22 mouse cellular contexts compared by ENCODE assay signal in genomic region chr15:100145917-100146316, GRCm38 (mm10).
DNase-seq lines count a peak whose midpoint lies in the region; ATAC-seq and TF ChIP-seq lines count a peak whose summit lies in the region.
"Had no signal": no experiment of that assay in that cellular context is flagged by ENCODE, and none has a peak within 500 bp of the region (broad histone marks: within the 10 kb centered on the region; RNA-seq: fewer than 3 reads in every experiment).

No protein-coding gene starts in this region.

- H3K4me2 ChIP-seq in hindbrain, embryonic 13.5 days, result no peak overlapping the region
- H3K4me2 ChIP-seq in hindbrain, embryonic 14.5 days (replicated peaks), result no peak overlapping the region
- H3K4me2 ChIP-seq in limb, embryonic 12.5 days, result no peak overlapping the region
- no peak overlapping the region for H3K4me2 ChIP-seq in stomach, embryonic 16.5 days (ENCODE audit: low read depth, low read length)
- no peak overlapping the region for H3K4me2 ChIP-seq in stomach, postnatal 0 days (replicated peaks; ENCODE audit: low read depth)
- H3K4me2 ChIP-seq: embryonic facial prominence, embryonic 12.5 days; forebrain, embryonic 15.5 days; midbrain, embryonic 12.5 days; neural tube, embryonic 15.5 days had no signal

- no peak for TF ChIP-seq EP300 in stomach, postnatal 0 days (optimal IDR thresholded peaks at IDR 0.05)

- H3K27ac ChIP-seq in gastrocnemius, adult 2 months, result peak overlapping the region; percentile 21; the same call in 1 of the 2 replicates
- 0 out of 2 replicates have a peak overlapping the region, but pooled peaks have one; percentile 5 for H3K27ac ChIP-seq in hindbrain, embryonic 13.5 days
- no peak overlapping the region for H3K27ac ChIP-seq in hindbrain, embryonic 14.5 days
- H3K27ac ChIP-seq in limb, embryonic 12.5 days, result peak overlapping the region; percentile 30; the same call in 1 of the 2 replicates
- no peak overlapping the region for H3K27ac ChIP-seq in limb, embryonic 10.5 days
- H3K27ac ChIP-seq in stomach, embryonic 16.5 days (ENCODE audit: low read length), result no peak overlapping the region
- H3K27ac ChIP-seq in stomach, postnatal 0 days (replicated peaks), result no peak overlapping the region
- H3K27ac ChIP-seq: embryonic facial prominence, embryonic 12.5 days; forebrain, embryonic 15.5 days; midbrain, embryonic 12.5 days; neural tube, embryonic 15.5 days had no signal

- no peak overlapping the region for H3K4me3 ChIP-seq in gastrocnemius, adult 2 months
- no peak overlapping the region for H3K4me3 ChIP-seq in hindbrain, embryonic 13.5 days
- H3K4me3 ChIP-seq in hindbrain, embryonic 14.5 days (replicated peaks; ENCODE audit: low read length), result no peak overlapping the region
- H3K4me3 ChIP-seq in limb, embryonic 12.5 days (replicated peaks), result no peak overlapping the region
- no peak overlapping the region for H3K4me3 ChIP-seq in limb, embryonic 10.5 days
- no peak overlapping the region for H3K4me3 ChIP-seq in stomach, embryonic 16.5 days (replicated peaks; ENCODE audit: low read length)
- H3K4me3 ChIP-seq in stomach, postnatal 0 days (ENCODE audit: low read depth, low read length), result no peak overlapping the region
- H3K4me3 ChIP-seq: embryonic facial prominence, embryonic 12.5 days; erythroblast, embryonic 14.5 days; forebrain, embryonic 15.5 days; midbrain, embryonic 12.5 days; neural tube, embryonic 15.5 days had no signal

- 84% methylated on average over 3 of the region's 3 CpGs for WGBS in hindbrain, embryonic 13.5 days
- WGBS in hindbrain, embryonic 14.5 days, result 87% methylated on average over 3 of the region's 3 CpGs
- 86% methylated on average over 3 of the region's 3 CpGs for WGBS in limb, embryonic 12.5 days
- 92% methylated on average over 3 of the region's 3 CpGs for WGBS in limb, embryonic 10.5 days
- WGBS in stomach, embryonic 16.5 days, result 65% methylated on average over 3 of the region's 3 CpGs
- WGBS in stomach, postnatal 0 days, result 67% methylated on average over 3 of the region's 3 CpGs

- no peak for TF ChIP-seq CTCF in gastrocnemius, adult 2 months (IDR thresholded peaks at IDR 0.05)
- no peak for TF ChIP-seq CTCF in stomach, postnatal 0 days (IDR thresholded peaks at IDR 0.05; ENCODE audit: low read depth)

- ATAC-seq in hindbrain, embryonic 13.5 days (ENCODE audit: low FRiP score), result no peak
- ATAC-seq in hindbrain, embryonic 14.5 days (ENCODE audit: low FRiP score), result no peak
- no peak for ATAC-seq in limb, embryonic 12.5 days (ENCODE audit: insufficient number of reproducible peaks, insufficient read depth, low FRiP score, low TSS enrichment, low read depth)
- peak; percentile 8; the same call in 1 of the 2 replicates for ATAC-seq in stomach, embryonic 16.5 days (ENCODE audit: insufficient read depth, low FRiP score)
- no peak for ATAC-seq in stomach, postnatal 0 days (ENCODE audit: low FRiP score, low TSS enrichment)
- ATAC-seq: forebrain, embryonic 15.5 days; hindbrain, embryonic 16.5 days; Patski had no signal

- DNase-seq in gastrocnemius, adult 2 months, result no peak
- no peak for DNase-seq in gastrocnemius, postnatal 25 days
- no peak for DNase-seq in hindbrain, embryonic 14.5 days (ENCODE audit: low spot score)
- DNase-seq in limb, embryonic 10.5 days (ENCODE audit: low spot score), result no peak
- DNase-seq in stomach, postnatal 0 days (ENCODE audit: low spot score), result no peak
- DNase-seq: adrenal gland, postnatal 10 days; cerebellum, postnatal 10 days; gastrocnemius, postnatal 36 days; kidney, adult 9 months; right cerebral cortex, postnatal 14 days; spleen, adult 18-20 months; thymus, adult 2 months had no signal

- 0 out of 2 replicates have a peak overlapping the region, but pooled peaks have one; percentile 8 for H3K9ac ChIP-seq in hindbrain, embryonic 13.5 days
- H3K9ac ChIP-seq in hindbrain, embryonic 14.5 days, result no peak overlapping the region
- H3K9ac ChIP-seq in limb, embryonic 12.5 days (replicated peaks), result no peak overlapping the region
- no peak overlapping the region for H3K9ac ChIP-seq in stomach, embryonic 16.5 days (ENCODE audit: low read length)
- H3K9ac ChIP-seq in stomach, postnatal 0 days (ENCODE audit: low read length), result no peak overlapping the region
- H3K9ac ChIP-seq: embryonic facial prominence, embryonic 12.5 days; forebrain, embryonic 15.5 days; neural tube, embryonic 15.5 days had no signal

- H3K9me3 ChIP-seq in hindbrain, embryonic 13.5 days, result no peaks in the 10 kb centered on the region
- no peaks in the 10 kb centered on the region for H3K9me3 ChIP-seq in hindbrain, embryonic 14.5 days (ENCODE audit: control insufficient read depth, low read length)
- H3K9me3 ChIP-seq in limb, embryonic 12.5 days, result no peaks in the 10 kb centered on the region
- H3K9me3 ChIP-seq in limb, embryonic 10.5 days (replicated peaks), result no peaks in the 10 kb centered on the region
- no peaks in the 10 kb centered on the region for H3K9me3 ChIP-seq in stomach, embryonic 16.5 days (replicated peaks; ENCODE audit: control insufficient read depth, low read length)
- H3K9me3 ChIP-seq in stomach, postnatal 0 days (ENCODE audit: control insufficient read depth, low read length), result no peaks in the 10 kb centered on the region
- H3K9me3 ChIP-seq: embryonic facial prominence, embryonic 12.5 days; forebrain, embryonic 15.5 days; midbrain, embryonic 12.5 days; neural tube, embryonic 15.5 days had no signal

- H3K36me3 ChIP-seq in hindbrain, embryonic 13.5 days, result peaks cover 8% of the 10 kb centered on the region
- no peaks in the 10 kb centered on the region; the same call in 1 of the 2 replicates for H3K36me3 ChIP-seq in hindbrain, embryonic 14.5 days (replicated peaks; ENCODE audit: control insufficient read depth, insufficient read depth)
- 0 out of 2 replicates have a peak, but pooled peaks cover 11% of the 10 kb centered on the region for H3K36me3 ChIP-seq in limb, embryonic 12.5 days
- peaks cover 24% of the 10 kb centered on the region for H3K36me3 ChIP-seq in limb, embryonic 10.5 days
- H3K36me3 ChIP-seq in stomach, embryonic 16.5 days (ENCODE audit: control insufficient read depth, insufficient read depth, low read length), result no peaks in the 10 kb centered on the region
- no peaks in the 10 kb centered on the region; the same call in 1 of the 2 replicates for H3K36me3 ChIP-seq in stomach, postnatal 0 days (ENCODE audit: control insufficient read depth, insufficient read depth, low read length)
- H3K36me3 ChIP-seq: forebrain, embryonic 15.5 days; neural tube, embryonic 15.5 days had no signal

- no peaks in the 10 kb centered on the region for H3K27me3 ChIP-seq in hindbrain, embryonic 13.5 days
- no peaks in the 10 kb centered on the region for H3K27me3 ChIP-seq in hindbrain, embryonic 14.5 days (ENCODE audit: control insufficient read depth, insufficient read depth, low read length)
- no peaks in the 10 kb centered on the region for H3K27me3 ChIP-seq in limb, embryonic 12.5 days
- H3K27me3 ChIP-seq in limb, embryonic 10.5 days (ENCODE audit: low read depth, poor library complexity, severe bottlenecking), result no peaks in the 10 kb centered on the region
- H3K27me3 ChIP-seq in stomach, embryonic 16.5 days (ENCODE audit: control insufficient read depth, insufficient read depth, low read length), result no peaks in the 10 kb centered on the region
- no peaks in the 10 kb centered on the region for H3K27me3 ChIP-seq in stomach, postnatal 0 days (ENCODE audit: control insufficient read depth, insufficient read depth, low read length)
- H3K27me3 ChIP-seq: embryonic facial prominence, embryonic 12.5 days; forebrain, embryonic 15.5 days; midbrain, embryonic 12.5 days; neural tube, embryonic 15.5 days; Patski had no signal

- H3K4me1 ChIP-seq in hindbrain, embryonic 13.5 days (replicated peaks), result peaks cover 48% of the 10 kb centered on the region
- H3K4me1 ChIP-seq in hindbrain, embryonic 14.5 days (replicated peaks; ENCODE audit: control insufficient read depth, insufficient read depth, low read length), result peaks cover 10% of the 10 kb centered on the region; the same call in 1 of the 2 replicates
- H3K4me1 ChIP-seq in limb, embryonic 12.5 days (replicated peaks), result 0 out of 2 replicates have a peak, but pooled peaks cover 4% of the 10 kb centered on the region
- peaks cover 4% of the 10 kb centered on the region; the same call in 1 of the 2 replicates for H3K4me1 ChIP-seq in limb, embryonic 10.5 days
- H3K4me1 ChIP-seq in stomach, embryonic 16.5 days (ENCODE audit: control insufficient read depth, insufficient read depth, low read length), result peaks cover 10% of the 10 kb centered on the region; the same call in 1 of the 2 replicates
- no peaks in the 10 kb centered on the region for H3K4me1 ChIP-seq in stomach, postnatal 0 days (replicated peaks; ENCODE audit: control insufficient read depth, insufficient read depth)

- intact Hi-C loops in gastrocnemius, adult 2 months (cut with DNase I), result no loop called here

Comparison
In these comparisons a context has a peak if more than half of its experiments do, and no peak if none do; other contexts are left out.
1. H3K27ac ChIP-seq: peak in gastrocnemius, adult 2 months (single experiment), hindbrain, embryonic 13.5 days (single experiment) and limb, embryonic 12.5 days (single experiment); none in hindbrain, embryonic 14.5 days (single experiment), limb, embryonic 10.5 days (single experiment), stomach, embryonic 16.5 days (single experiment) and stomach, postnatal 0 days (single experiment).